Mouse (Mus musculus): ENCODE data around the gene Rxfp2. TPM values are rescaled to one million over a fixed set of nuclear protein-coding genes. Genes with fewer than 3 reads are reported as not detected.

The Rxfp2 gene
- polyA plus RNA-seq, 1 experiment from 2014 or later = 0.70 TPM

DNA sequence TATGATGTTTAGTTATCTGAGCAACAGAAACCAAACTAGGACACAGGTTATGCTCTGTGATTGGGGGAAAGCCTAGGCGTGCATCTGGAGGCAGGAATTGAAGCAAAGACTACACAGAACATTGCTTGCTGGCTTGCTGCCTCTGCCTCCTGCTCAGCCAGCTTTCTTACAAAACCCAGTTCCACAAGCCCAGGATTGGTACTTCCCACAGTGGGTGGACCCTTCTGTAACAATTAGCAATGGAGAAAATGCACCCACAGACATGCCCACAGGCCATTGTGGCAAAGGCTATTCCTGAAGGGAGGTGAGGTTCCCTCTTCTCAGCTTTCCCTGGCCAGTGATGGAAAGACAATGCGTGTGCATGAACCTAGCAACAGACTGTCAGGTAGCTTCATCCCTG lies 104.1 kb downstream of the Rxfp2 start:
- Histone ChIP-seq H3K4me2 (ENCODE audit: low read depth, low read length) (no peak overlapping the region), H3K27me3 (ENCODE audit: control insufficient read depth, insufficient read depth, low read depth, low read length) (no peaks in the 10 kb centered on the region; the same call in 1 of the 2 replicates), H3K9ac (ENCODE audit: low read length) (no peak overlapping the region), H3K9me3 (ENCODE audit: control insufficient read depth, low read length) (no peaks in the 10 kb centered on the region), H3K27ac (ENCODE audit: low read length) (no peak overlapping the region), H3K4me1 (replicated peaks; ENCODE audit: control insufficient read depth, insufficient read depth, low read length) (peaks cover 3% of the 10 kb centered on the region; the same call in 1 of the 2 replicates), H3K36me3 (ENCODE audit: control insufficient read depth, insufficient read depth, low read length) (no peaks in the 10 kb centered on the region), H3K4me3 (ENCODE audit: low read length) (no peak overlapping the region)
- ATAC-seq (ENCODE audit: low read depth) = no peak
- 83% methylated on average over 2 of the region's 2 CpGs for WGBS

DNA sequence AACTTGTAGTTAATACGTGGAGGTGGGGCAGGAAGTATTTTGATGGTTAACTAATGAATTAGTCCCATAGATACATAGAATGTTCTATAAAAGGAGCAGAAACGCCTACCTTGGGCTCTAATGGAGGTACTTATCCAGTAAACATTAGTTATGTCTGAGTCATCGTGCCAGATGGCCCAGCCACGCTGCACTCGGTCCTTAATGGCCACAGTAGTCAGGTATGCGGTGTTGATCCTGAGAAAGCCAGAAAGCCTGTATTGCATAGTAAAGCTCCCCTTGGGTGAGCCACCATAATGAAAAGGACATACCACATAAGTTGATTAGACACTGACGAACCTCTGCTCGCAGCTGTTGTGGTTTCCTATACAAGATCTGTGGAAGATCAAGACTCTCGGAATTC lies 107.4 kb downstream of the Rxfp2 start:
- Histone ChIP-seq H3K4me2 (ENCODE audit: low read depth, low read length) (no peak overlapping the region), H3K4me3 (ENCODE audit: low read length) (no peak overlapping the region), H3K27ac (ENCODE audit: low read length) (no peak overlapping the region), H3K4me1 (replicated peaks; ENCODE audit: control insufficient read depth, insufficient read depth, low read length) (no peaks in the 10 kb centered on the region), H3K36me3 (ENCODE audit: control insufficient read depth, insufficient read depth, low read length) (no peaks in the 10 kb centered on the region), H3K27me3 (ENCODE audit: control insufficient read depth, insufficient read depth, low read depth, low read length) (no peaks in the 10 kb centered on the region; the same call in 1 of the 2 replicates), H3K9ac (ENCODE audit: low read length) (no peak overlapping the region), H3K9me3 (ENCODE audit: control insufficient read depth, low read length) (no peaks in the 10 kb centered on the region)
- no peak for ATAC-seq (ENCODE audit: low read depth)
- WGBS = 75% methylated on average over 9 of the region's 9 CpGs

DNA sequence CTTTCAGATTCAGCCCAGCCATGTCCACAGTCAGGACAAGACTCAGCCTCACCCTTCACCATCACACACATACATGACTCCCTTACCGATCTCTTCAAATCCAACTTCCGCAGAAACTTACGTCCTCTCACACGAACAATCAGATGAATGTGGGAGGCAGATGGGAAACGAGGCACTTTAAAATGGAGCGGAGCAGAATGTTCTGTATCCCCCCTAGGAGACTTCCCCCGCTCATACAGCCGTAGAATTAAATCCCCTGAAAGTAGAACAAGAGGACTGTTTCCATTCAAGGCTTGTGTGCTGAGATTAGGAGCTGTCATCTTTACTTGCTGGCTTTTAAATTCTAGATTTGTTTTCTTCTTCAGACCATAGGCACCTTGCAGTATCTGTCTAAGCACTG lies 110.0 kb downstream of the Rxfp2 start:
- no peaks in the 10 kb centered on the region for H3K4me1 ChIP-seq (replicated peaks; ENCODE audit: control insufficient read depth, insufficient read depth, low read length)
- no peak overlapping the region for H3K4me3 ChIP-seq (ENCODE audit: low read length)
- H3K27ac ChIP-seq (ENCODE audit: low read length) = no peak overlapping the region
- H3K9ac ChIP-seq (ENCODE audit: low read length) = no peak overlapping the region
- H3K36me3 ChIP-seq (ENCODE audit: control insufficient read depth, insufficient read depth, low read length) = no peaks in the 10 kb centered on the region
- whole genome bisulfite sequencing = 88% methylated on average over 8 of the region's 8 CpGs
- H3K27me3 ChIP-seq (ENCODE audit: control insufficient read depth, insufficient read depth, low read depth, low read length) = no peaks in the 10 kb centered on the region
- no peak for ATAC-seq (ENCODE audit: low read depth)
- no peaks in the 10 kb centered on the region for H3K9me3 ChIP-seq (ENCODE audit: control insufficient read depth, low read length)
- no peak overlapping the region for H3K4me2 ChIP-seq (ENCODE audit: low read depth, low read length)

DNA sequence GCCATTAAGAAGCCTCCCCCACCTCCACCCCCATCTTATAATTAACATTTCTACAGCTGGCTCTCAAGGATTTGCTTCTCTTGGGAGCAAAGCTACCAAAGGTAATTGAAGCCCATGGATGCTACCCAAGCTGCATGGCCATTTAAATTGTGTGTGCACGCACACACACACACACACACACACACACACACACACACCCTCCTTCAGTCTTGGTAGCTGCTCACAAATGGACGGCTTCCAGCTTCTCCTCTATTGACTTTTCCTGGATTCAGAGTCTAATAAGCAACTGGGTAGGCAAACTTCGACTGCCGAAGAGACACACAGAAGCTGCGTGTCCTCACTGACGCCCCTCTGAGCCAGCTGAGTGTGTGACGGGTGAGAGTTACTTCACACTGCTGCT lies 111.7 kb downstream of the Rxfp2 start:
- H3K9me3 ChIP-seq (ENCODE audit: control insufficient read depth, low read length) = no peaks in the 10 kb centered on the region
- H3K4me2 ChIP-seq (ENCODE audit: low read depth, low read length) = no peak overlapping the region
- no peak overlapping the region for H3K4me3 ChIP-seq (ENCODE audit: low read length)
- no peak overlapping the region for H3K9ac ChIP-seq (ENCODE audit: low read length)
- H3K27me3 ChIP-seq (ENCODE audit: control insufficient read depth, insufficient read depth, low read depth, low read length) = no peaks in the 10 kb centered on the region
- no peaks in the 10 kb centered on the region for H3K36me3 ChIP-seq (ENCODE audit: control insufficient read depth, insufficient read depth, low read length)
- no peak for ATAC-seq (ENCODE audit: low read depth)
- 63% methylated on average over 7 of the region's 7 CpGs for WGBS
- H3K27ac ChIP-seq (ENCODE audit: low read length) = no peak overlapping the region
- no peaks in the 10 kb centered on the region for H3K4me1 ChIP-seq (replicated peaks; ENCODE audit: control insufficient read depth, insufficient read depth, low read length)

DNA sequence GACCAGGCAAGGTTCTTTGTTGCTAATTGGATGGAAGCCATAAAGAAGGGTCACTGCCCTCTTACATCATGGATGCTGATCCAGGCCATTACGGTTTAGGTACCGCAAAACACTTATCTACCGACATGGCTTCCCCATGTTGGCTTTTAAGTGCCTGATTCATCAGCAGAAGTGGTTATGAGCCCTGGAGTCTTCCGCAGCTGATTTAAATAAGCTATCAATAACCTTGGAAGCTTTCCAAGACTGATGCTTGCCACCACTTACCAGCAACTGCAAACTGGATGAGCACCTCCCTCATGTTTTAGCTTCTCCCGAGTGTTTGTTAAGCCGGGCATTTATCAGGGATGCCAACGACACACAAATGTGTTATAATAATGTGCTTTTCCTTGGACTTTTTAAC lies 112.7 kb downstream of the Rxfp2 start:
- H3K27me3 ChIP-seq (ENCODE audit: control insufficient read depth, insufficient read depth, low read depth, low read length) = no peaks in the 10 kb centered on the region
- WGBS = 71% methylated on average over 7 of the region's 7 CpGs
- H3K36me3 ChIP-seq (ENCODE audit: control insufficient read depth, insufficient read depth, low read length) = no peaks in the 10 kb centered on the region
- H3K9ac ChIP-seq (ENCODE audit: low read length) = no peak overlapping the region
- no peak overlapping the region for H3K4me2 ChIP-seq (ENCODE audit: low read depth, low read length)
- no peaks in the 10 kb centered on the region for H3K9me3 ChIP-seq (ENCODE audit: control insufficient read depth, low read length)
- H3K4me1 ChIP-seq (replicated peaks; ENCODE audit: control insufficient read depth, insufficient read depth, low read length) = no peaks in the 10 kb centered on the region
- no peak overlapping the region for H3K4me3 ChIP-seq (ENCODE audit: low read length)
- ATAC-seq (ENCODE audit: low read depth) = no peak
- no peak overlapping the region for H3K27ac ChIP-seq (ENCODE audit: low read length)

Other genes with a start within 250 kb of the Rxfp2 start
- gene Fry, start 100.0 kb downstream of the Rxfp2 start, polyA plus RNA-seq (2015; fragmentation: Nextera tagmentation; extraction: Ambion mirVana) = 8.9 and 9.7 TPM in 2 replicates

Data from lung, embryonic 16.5 days (tissue).